Mouse (Mus musculus) neural tube, embryonic 12.5 days (tissue): ENCODE measurements around the gene Tubb1. TPM values are rescaled to one million over a fixed set of nuclear protein-coding genes. Genes with fewer than 3 reads are reported as not detected.

Source experiments
- ATAC-seq: fragments of 200-750 bp; cut with Nextera tagmentation; 2 replicates; pipeline ENCODE4 v1.8.0; 2017; ENCODE audit warnings: low read depth, mild to moderate bottlenecking, moderate TSS enrichment, moderate library complexity; ENCODE audit not compliant: low FRiP score
- H3K27ac ChIP-seq: fragments of 300-500 bp; sonication (generic); 2 replicates; pipeline ENCODE4 v1.5.1; 2016
- H3K27me3 ChIP-seq: fragments of 300-500 bp; sonication (generic); replicated peaks from 2 replicates; pipeline ENCODE4 v1.6.1; 2016; ENCODE audit warnings: mild to moderate bottlenecking
- H3K36me3 ChIP-seq: fragments of 300-500 bp; sonication (generic); 2 replicates; pipeline ENCODE4 v1.6.1; 2016; ENCODE audit warnings: mild to moderate bottlenecking
- H3K4me1 ChIP-seq: fragments of 300-500 bp; sonication (generic); 2 replicates; pipeline ENCODE4 v1.6.1; 2016
- H3K4me2 ChIP-seq: fragments of 300-500 bp; sonication (generic); replicated peaks from 2 replicates; pipeline ENCODE4 v1.6.1; 2016; ENCODE audit warnings: mild to moderate bottlenecking
- H3K4me3 ChIP-seq: fragments of 300-500 bp; sonication (generic); 2 replicates; pipeline ENCODE4 v1.5.1; 2016
- H3K9ac ChIP-seq: fragments of 300-500 bp; sonication (generic); 2 replicates; pipeline ENCODE4 v1.6.1; 2016; ENCODE audit warnings: mild to moderate bottlenecking
- H3K9me3 ChIP-seq: fragments of 300-500 bp; sonication (generic); 2 replicates; pipeline ENCODE4 v1.6.1; 2016; ENCODE audit warnings: mild to moderate bottlenecking
- WGBS: fragments of 180-500 bp; shearing (Covaris S2); methylation state at CpG from one replicate; pipeline ENCODE4 v1.1.7; 2016; 5-methylcytosine and 5-hydroxymethylcytosine counted together
- polyA plus RNA-seq: library from polyadenylated mRNA; unstranded; fragments of >200 nt; fragmentation: Nextera tagmentation; extraction: Ambion mirVana; gene quantifications from 2 replicates; pipeline ENCODE4 v1.2.1, GENCODE M21; 2016

The Tubb1 gene
- polyA plus RNA-seq, 1 experiment from 2014 or later = 3.4 TPM

DNA sequence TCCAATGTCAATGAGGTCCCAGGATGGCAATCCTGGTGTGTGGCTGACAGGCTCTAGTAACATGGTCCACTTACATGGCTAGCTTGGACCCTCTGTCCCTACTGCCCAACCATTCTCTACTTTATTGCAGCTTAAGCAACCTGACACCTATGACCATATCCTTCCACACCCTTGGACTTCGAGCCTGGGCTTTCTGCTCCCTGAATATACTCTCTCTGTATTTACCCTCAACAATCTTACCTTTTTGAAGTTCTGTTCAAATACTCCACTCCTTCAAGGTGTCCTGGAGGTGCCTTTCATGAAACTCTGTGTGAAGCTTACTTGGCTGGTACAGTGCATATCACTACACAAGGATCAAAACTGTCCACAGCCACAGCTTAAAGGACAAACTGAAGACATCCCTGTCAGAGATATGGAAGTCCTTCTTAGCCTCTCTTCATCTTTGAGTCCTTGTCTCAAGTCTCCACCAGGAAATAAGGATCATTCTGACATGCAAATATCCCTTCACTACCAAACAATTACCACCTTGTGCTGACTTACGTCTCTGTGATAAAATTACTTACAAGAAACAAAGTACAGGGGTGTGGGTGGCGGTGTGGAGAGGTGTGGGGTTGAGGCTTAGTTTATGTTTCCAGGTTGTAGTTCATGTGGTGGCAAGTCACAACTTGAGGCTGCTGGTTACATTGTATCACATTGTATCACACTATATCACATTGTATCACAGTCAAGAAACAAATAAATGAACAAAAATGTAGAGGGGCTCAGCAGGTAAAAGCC, 27.2 kb downstream of the Tubb1 start:
- Histone ChIP-seq H3K4me2 (no peak overlapping the region), H3K4me3 (no peak overlapping the region), H3K9ac (no peak overlapping the region), H3K4me1 (no peaks in the 10 kb centered on the region), H3K27ac (no peak overlapping the region), H3K27me3 (no peaks in the 10 kb centered on the region), H3K9me3 (no peaks in the 10 kb centered on the region), H3K36me3 (no peaks in the 10 kb centered on the region)
- 76% methylated on average over 3 of the region's 3 CpGs for WGBS
- ATAC-seq = no peak

DNA sequence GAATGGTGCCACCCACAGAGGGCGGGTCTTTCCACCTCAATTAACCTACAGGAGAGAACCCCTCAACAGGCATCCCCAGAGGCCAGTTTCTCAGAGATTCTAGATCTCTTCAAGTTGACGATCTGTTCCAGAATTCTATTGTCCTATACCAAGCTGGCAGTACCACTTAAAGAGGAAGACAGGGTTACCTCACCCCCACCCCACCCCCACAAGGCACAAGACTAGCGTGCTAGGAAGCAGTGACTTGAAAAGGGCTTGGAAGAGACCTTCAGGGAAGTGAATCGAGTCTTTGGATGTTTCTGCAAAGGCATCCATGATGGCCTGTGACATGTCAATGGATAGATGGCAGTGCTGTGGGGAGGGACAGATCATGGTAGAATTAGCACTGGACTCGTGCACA, 28.3 kb downstream of the Tubb1 start:
- H3K9ac ChIP-seq = no peak overlapping the region
- no peaks in the 10 kb centered on the region for H3K36me3 ChIP-seq
- H3K4me2 ChIP-seq = no peak overlapping the region
- H3K9me3 ChIP-seq = no peaks in the 10 kb centered on the region
- H3K27me3 ChIP-seq = no peaks in the 10 kb centered on the region
- 66% methylated on average over 5 of the region's 5 CpGs for WGBS
- ATAC-seq = no peak
- no peak overlapping the region for H3K27ac ChIP-seq
- H3K4me3 ChIP-seq = no peak overlapping the region
- no peaks in the 10 kb centered on the region for H3K4me1 ChIP-seq

DNA sequence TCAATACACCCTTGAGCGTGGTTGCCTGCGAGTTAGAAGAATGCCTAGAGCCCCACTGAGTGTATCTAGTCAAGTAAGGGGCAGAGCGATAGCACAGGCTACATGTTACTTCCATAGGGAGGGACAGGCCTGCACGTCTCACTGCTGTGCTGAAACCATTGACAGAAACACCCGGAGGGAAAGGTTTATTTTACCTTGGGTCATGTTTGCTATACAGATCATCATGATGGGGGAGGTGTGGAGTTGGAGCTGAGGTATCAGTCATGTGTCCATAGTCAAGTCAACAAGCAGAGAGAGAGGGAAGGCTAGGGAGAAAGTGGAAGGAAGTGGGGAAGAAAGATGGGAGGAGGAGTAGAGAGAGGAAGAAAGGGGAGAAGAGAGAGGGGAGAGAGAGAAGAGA, 36.5 kb downstream of the Tubb1 start:
- Histone ChIP-seq H3K9ac (no peak overlapping the region), H3K4me2 (no peak overlapping the region), H3K9me3 (no peaks in the 10 kb centered on the region), H3K27me3 (no peaks in the 10 kb centered on the region), H3K27ac (no peak overlapping the region), H3K36me3 (no peaks in the 10 kb centered on the region), H3K4me3 (no peak overlapping the region), H3K4me1 (no peaks in the 10 kb centered on the region)
- WGBS = 87% methylated on average over 5 of the region's 5 CpGs
- ATAC-seq = no peak

GRCm38 (mm10) chr2:174492858-174493257, 42.4 kb downstream of the Tubb1 start:
- WGBS = 75% methylated on average over 2 of the region's 2 CpGs
- no peak overlapping the region for H3K4me2 ChIP-seq

GRCm38 (mm10) chr2:174500814-174501503, 50.5 kb downstream of the Tubb1 start:
- Histone ChIP-seq H3K27me3 (no peaks in the 10 kb centered on the region), H3K4me1 (no peaks in the 10 kb centered on the region), H3K9me3 (no peaks in the 10 kb centered on the region), H3K4me3 (no peak overlapping the region), H3K4me2 (no peak overlapping the region), H3K36me3 (no peaks in the 10 kb centered on the region), H3K9ac (no peak overlapping the region), H3K27ac (no peak overlapping the region)
- peak; percentile 68 for ATAC-seq
- 79% methylated on average over 14 of the region's 14 CpGs for WGBS

More at GRCm38 (mm10) chr2:174492858-174493257, 42.4 kb downstream of the Tubb1 start:
- H3K9ac ChIP-seq = no peak overlapping the region
- no peak overlapping the region for H3K27ac ChIP-seq
- no peaks in the 10 kb centered on the region for H3K4me1 ChIP-seq
- no peaks in the 10 kb centered on the region for H3K36me3 ChIP-seq
- no peaks in the 10 kb centered on the region for H3K27me3 ChIP-seq
- no peak for ATAC-seq
- H3K4me3 ChIP-seq = no peak overlapping the region
- 0 out of 2 replicates have a peak, but pooled peaks cover 3% of the 10 kb centered on the region for H3K9me3 ChIP-seq

- no peak overlapping the region for H3K9ac ChIP-seq
- H3K9me3 ChIP-seq = no peaks in the 10 kb centered on the region
- ATAC-seq = 0 out of 2 replicates have a peak, but pooled peaks have one; percentile 21
- 83% methylated on average over 8 of the region's 8 CpGs for WGBS
- H3K27me3 ChIP-seq = no peaks in the 10 kb centered on the region
- H3K4me1 ChIP-seq = no peaks in the 10 kb centered on the region
- H3K4me3 ChIP-seq = no peak overlapping the region
- no peaks in the 10 kb centered on the region for H3K36me3 ChIP-seq
- H3K27ac ChIP-seq = no peak overlapping the region
- no peak overlapping the region for H3K4me2 ChIP-seq
These were observed 51.0 kb downstream of the Tubb1 start for GRCm38 (mm10) chr2:174501517-174501916.

GRCm38 (mm10) chr2:174502321-174502720, 51.8 kb downstream of the Tubb1 start:
- no peaks in the 10 kb centered on the region for H3K36me3 ChIP-seq
- no peaks in the 10 kb centered on the region for H3K4me1 ChIP-seq
- ATAC-seq = no peak
- H3K27ac ChIP-seq = no peak overlapping the region
- H3K27me3 ChIP-seq = no peaks in the 10 kb centered on the region
- no peak overlapping the region for H3K9ac ChIP-seq
- WGBS = 54% methylated on average over 5 of the region's 5 CpGs
- no peaks in the 10 kb centered on the region for H3K9me3 ChIP-seq
- H3K4me2 ChIP-seq = no peak overlapping the region
- H3K4me3 ChIP-seq = no peak overlapping the region

DNA sequence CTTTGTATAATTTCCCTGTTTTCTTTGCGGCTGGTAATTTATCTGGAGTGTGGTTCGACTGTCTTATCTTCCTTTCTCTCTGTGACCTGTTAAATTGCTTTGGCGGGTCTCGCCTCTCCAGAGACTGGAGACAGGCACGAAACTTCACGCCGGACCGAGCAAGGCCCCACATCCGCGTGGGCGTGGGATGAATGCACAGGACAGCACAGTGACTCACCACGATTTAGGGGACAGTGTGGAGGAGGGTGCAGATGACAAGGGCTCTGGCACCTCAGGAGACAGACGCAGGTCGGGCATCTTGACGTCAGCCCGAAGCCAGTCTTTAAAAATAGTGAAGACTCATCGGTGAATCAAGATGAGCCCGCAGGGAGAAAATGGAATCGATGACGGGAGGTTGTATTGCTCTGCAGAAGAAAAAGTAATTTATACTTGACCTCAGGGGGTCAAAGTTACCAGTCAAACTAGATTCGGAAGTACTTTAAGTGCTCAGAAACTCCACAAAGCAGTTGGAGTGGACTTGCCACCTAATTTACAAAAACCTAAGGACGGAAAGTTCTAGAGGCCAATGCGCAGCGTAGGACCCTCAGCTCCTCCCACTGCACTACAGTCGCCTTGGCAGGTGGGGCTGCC, 52.5 kb downstream of the Tubb1 start:
- ATAC-seq = no peak
- no peaks in the 10 kb centered on the region for H3K4me1 ChIP-seq
- no peaks in the 10 kb centered on the region for H3K36me3 ChIP-seq
- H3K9ac ChIP-seq = no peak overlapping the region
- no peak overlapping the region for H3K4me2 ChIP-seq
- WGBS = 83% methylated on average over 25 of the region's 25 CpGs
- H3K4me3 ChIP-seq = no peak overlapping the region
- H3K27me3 ChIP-seq = no peaks in the 10 kb centered on the region
- H3K9me3 ChIP-seq = no peaks in the 10 kb centered on the region
- H3K27ac ChIP-seq = no peak overlapping the region

Other genes with a start within 250 kb of the Tubb1 start
- gene Gnas, start 166.4 kb upstream of the Tubb1 start, polyA plus RNA-seq = 1,608 and 1,653 TPM in 2 replicates
- 11.6 and 20.7 TPM in 2 replicates for gene Gm20721, start 104.0 kb upstream of the Tubb1 start, polyA plus RNA-seq
- gene Nelfcd, start 34.9 kb upstream of the Tubb1 start, polyA plus RNA-seq = 138 and 140 TPM in 2 replicates
- gene Ctsz, start 11.7 kb upstream of the Tubb1 start, polyA plus RNA-seq = 91.0 and 92.6 TPM in 2 replicates
- 772 and 808 TPM in 2 replicates for gene Atp5e, start 13.4 kb downstream of the Tubb1 start, polyA plus RNA-seq
- gene Prelid3b, start 22.4 kb downstream of the Tubb1 start, polyA plus RNA-seq = 99.7 and 102 TPM in 2 replicates
- gene Zfp831, start 192.8 kb downstream of the Tubb1 start, polyA plus RNA-seq = not detected in 2 replicates